Mouse (Mus musculus) B cell, adult (primary cell): Measurements from ENCODE around the gene Gjb5. TPM values are rescaled to one million over a fixed set of nuclear protein-coding genes. Genes with fewer than 3 reads are reported as not detected.

ENCODE experiments used
- total RNA-seq: library from RNA; stranded (reverse); gene quantifications from 4 replicates; pipeline ENCODE4 v1.2.4, GENCODE M21; 2023; ENCODE audit not compliant: inconsistent age

Gjb5 gene
- total RNA-seq: not detected in 4 replicates

DNA sequence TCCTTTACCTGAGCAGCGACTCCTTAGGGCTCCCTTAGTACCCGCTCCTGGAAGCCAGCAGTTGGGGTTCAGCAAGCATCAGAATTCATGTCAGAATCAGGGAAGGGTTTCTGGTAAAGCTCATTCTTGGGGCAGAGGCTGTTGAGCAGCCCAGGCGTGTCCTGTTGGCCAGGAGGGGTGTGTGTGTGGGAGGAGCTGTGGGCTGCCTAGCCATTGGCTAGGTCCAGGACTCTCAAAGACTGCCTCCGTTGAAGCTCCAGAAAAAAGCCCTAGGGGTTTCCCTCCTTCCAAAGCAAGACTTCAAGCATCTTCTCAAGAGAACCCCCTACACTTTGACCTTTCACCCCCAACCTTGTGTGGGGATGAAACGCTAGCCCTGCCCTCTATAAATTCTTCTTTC is at the start of gene Gjb5:
Gene Gjb5 (minus strand): TSS at position 164 of the 400 bp plus-strand sequence.

DNA sequence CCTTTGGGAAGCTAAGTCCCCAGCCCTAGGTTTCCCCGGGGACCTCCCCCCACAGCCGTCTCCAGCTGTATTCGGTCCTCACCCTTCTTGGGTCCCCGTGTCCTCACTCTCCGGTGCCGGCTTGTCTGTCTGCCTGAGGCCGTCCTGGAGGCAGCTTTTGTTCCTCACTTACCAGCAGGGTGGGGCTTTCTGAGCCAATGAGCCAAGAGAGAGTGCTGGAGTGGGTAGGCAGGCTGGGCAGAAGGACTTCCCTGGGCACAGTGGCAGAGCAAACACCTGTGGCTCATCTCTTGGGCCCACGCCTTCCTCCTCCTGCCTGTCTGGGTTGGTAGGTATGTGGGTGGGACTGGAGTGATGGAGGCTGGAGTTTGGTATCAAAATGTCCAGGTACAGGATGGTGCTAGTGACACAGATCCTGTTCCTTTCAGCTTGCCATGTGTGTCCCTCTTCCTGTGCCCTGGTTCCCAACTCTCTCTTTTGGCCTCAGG is 4.0 kb downstream of the Gjb5 start, which contains the start of gene Gjb4:
Gene Gjb4 (minus strand): TSS at position 131 of the 488 bp plus-strand sequence.

DNA sequence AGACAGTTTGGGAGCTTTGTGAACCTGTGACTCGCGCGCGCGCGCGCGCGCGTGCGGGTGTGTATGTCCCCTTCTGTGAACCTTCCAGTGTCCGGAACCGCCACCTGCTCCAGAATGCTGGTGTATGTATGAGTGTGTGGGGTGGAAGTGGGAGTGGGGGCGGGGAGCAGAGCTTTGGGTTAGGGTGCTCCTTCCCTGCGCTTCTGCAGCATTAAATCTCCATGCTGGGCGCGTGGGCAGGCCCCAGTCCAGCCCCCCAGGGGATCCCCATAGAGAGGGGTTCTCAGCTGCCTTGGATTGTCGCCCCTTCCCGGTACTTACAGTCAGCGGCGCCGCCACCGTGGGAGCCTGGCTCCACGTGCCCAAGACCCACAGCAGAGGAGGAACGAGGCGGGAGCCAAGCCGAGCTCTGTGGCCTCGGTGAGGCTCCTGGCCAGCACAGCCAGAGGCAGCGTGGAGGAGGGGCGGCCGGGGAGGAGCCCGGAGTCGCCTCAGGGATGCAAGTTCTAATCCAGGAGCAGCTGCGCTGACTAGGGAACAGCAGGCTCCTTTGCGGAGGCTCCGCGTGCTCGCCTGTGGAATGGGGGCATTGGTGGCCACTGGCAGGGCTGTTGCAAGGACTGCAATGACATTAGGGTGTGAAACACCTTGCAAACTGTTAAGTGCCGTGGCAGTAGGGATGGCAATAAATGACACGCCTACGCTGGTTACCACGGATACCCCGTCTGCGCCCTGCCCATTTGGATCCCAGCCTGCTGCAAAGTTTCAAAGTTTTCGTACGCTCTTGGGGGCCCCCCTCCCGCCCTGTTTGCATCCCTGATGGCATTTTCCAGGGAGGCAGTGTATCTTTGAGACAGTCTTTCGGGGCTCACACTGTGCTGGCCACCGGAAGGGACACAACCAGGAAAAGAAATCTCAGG is 27.5 kb downstream of the Gjb5 start, which contains the start of gene Gjb3:
Gene Gjb3 (minus strand): TSS at position 664 of the 920 bp plus-strand sequence.

DNA sequence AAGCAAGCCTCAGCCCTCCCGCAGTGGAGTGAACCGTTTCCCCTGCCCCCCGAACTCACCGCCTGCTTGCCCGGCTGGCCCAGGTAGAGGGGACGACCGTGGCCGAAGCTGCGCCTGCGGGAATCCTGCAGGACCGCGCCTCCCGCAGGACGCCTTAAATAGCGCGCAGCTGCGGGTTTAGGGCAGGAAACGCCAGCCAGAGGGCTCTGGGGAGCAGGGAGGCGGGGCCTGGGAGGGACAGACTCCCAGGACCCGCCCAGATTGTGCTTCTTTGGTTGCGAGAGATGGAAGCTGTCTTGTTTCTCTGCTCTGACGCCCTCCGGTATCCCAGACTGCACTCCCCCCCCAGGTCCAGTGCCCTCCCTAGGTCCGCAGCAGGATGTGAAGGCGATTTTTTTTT is 44.1 kb downstream of the Gjb5 start, which contains the start of gene Gja4:
Gene Gja4 (minus strand): TSS at position 179 of the 400 bp plus-strand sequence.

Other genes with a start within 250 kb of the Gjb5 start
- gene Tmem35b, start 234.5 kb downstream of the Gjb5 start, total RNA-seq: 9.3 to 10.7 TPM (median 10.5 TPM) in 4 replicates
- gene Dlgap3, start 189.0 kb downstream of the Gjb5 start, total RNA-seq: 0.42 to 1.4 TPM (median 0.55 TPM) in 4 replicates
- gene Smim12, start 114.4 kb downstream of the Gjb5 start, total RNA-seq: 20.7 to 22.1 TPM (median 21.6 TPM) in 4 replicates
- not detected in 4 replicates for gene Gja4, start 44.1 kb downstream of the Gjb5 start, total RNA-seq
- not detected in 4 replicates for gene Gjb3, start 27.3 kb downstream of the Gjb5 start, total RNA-seq
- not detected in 4 replicates for gene Gjb4, start 4.1 kb downstream of the Gjb5 start, total RNA-seq